Mouse (Mus musculus): Measurements from ENCODE around the gene 2900026A02Rik.

DNA sequence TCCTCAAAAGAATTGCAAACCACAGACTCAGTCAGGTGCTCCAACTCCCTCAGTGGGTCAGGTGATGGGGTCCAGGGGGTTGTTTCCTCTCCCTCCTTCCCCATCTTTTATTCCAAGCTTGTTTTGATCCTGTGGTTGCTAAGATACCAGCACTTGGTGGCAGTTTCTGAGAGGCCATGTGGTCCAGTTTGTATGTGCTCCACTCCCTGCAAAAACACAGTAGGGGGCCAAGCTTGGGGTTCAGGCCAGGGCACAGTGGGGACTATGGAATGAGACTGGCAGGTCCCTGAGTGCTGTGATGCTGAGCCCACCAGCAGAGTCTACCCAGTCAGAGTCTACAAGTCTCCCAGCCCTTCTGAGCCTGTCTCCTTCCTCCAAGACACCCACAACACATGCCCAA is 171.2 kb downstream of the 2900026A02Rik start:
- TF ChIP-seq POLR2A (IDR thresholded peaks at IDR 0.05; ENCODE audit: insufficient read depth, low read depth, low read length) (no peak), EP300 (IDR thresholded peaks at IDR 0.05; ENCODE audit: insufficient read depth, low read depth, low read length) (no peak), CTCF (IDR thresholded peaks at IDR 0.05) (no peak)

Measured in heart, adult 2 months (tissue).